Mouse (Mus musculus) cerebellum, postnatal 4 days (tissue): ENCODE measurements around the gene Theg.

Experiments
- DNase-seq, 2 experiments: peaks; one replicate each; pipeline ENCODE4 v3.0.0; 2022; ENCODE audit warnings: low spot score in 2 of 2, mixed read lengths in 1 of 2

The Theg gene

DNA sequence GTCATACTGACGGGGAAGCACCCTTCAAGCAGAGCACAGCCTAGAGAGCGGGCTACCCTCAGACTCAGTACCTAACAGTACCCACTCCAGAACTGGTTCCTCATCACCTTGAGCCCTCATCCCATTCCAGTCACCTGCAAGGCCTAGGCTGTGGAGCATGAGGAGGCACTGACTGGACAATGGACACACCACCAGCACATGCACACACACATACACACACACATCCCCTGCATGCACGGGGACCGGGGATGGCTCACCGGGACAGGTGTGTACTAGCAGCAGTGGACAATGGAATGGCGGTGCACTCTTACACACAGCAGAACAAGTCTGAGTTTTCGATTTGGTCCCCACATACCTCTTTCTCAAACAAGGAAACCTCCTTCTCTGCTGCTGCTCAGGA, 49.9 kb downstream of the Theg start:
- DNase-seq: peak in 1 of 2 experiments; percentile 10

GRCm38 (mm10) chr10:79536461-79537080, 50.6 kb downstream of the Theg start:
- DNase-seq: peak in 1 of 2 experiments; percentile 14

GRCm38 (mm10) chr10:79535431-79535830, 51.7 kb downstream of the Theg start:
- DNase-seq: peak in 1 of 2 experiments; percentile 11

DNA sequence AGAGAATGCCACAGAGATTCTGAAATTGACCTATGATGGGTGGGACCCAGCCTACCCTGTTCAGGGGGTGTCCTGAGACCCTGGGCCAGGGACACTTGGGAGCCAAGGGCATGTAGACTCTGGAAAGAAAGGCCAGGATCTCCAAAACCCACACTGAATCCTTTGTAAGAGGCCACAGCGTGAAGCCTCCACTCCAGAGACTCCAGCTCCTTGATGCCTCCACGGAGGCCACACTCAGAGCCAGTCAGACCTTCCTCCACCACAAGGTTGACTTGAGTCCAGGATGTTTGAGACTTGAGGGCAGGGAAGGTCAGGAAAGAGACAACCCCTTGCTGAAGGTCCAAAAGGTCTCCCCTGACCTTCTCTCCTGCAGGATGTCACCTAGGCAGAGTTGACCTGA, 52.7 kb downstream of the Theg start:
- peak in 1 of 2 experiments; percentile 0 for DNase-seq

- peak in 1 of 2 experiments; percentile 41 for DNase-seq
Observed at GRCm38 (mm10) chr10:79533126-79533911, 53.8 kb downstream of the Theg start, which contains the start of gene Plpp2. Gene Plpp2, minus strand, starts transcription at chr10:79533796.

- DNase-seq: peak in 1 of 2 experiments; percentile 1
Observed at GRCm38 (mm10) chr10:79532678-79533077, 54.5 kb downstream of the Theg start.

GRCm38 (mm10) chr10:79531593-79531992, 55.5 kb downstream of the Theg start:
- DNase-seq: peak in 1 of 2 experiments; percentile 1

GRCm38 (mm10) chr10:79530721-79531120, 56.4 kb downstream of the Theg start:
- no peak for DNase-seq

DNA sequence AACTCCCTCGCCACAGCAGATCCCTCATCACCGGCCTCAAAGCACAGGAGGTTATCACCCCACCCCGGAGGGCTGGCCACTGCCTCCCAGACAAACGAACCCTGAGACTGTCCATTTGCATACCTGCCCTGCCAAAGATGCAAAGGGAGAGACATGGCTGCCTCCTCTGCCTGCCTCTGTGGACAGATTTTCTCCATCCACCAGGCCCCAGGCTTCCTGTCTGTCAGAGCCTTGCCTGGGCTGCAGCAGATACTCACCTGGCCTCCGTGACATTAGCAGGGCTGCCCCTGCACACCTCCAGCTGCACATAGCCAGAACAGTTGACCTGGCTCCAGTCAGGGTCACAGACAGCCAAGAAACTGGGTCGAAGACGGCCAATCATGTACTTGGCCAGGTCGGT, 56.9 kb downstream of the Theg start:
- no peak for DNase-seq

GRCm38 (mm10) chr10:79528081-79528480, 59.0 kb downstream of the Theg start:
- DNase-seq: no peak

DNA sequence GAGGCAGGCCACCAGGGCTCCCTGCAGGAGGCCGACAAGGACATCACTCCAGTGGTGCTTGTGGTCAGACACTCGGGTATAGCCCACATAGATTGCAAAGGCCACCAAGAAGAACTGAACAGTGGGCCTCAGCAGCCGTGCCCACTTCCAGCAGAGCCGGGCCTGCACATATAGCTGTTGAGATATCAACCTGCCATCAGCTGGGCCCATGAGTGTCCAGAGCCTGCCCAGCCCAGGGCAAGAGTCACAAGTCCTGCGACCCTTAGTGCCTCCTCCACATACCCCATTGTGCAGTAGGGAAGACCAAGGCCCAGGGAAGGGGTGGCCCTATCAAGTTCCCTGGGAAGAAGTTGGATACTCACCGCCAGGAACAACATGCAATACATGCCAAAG, 59.7 kb downstream of the Theg start:
- no peak for DNase-seq

DNA sequence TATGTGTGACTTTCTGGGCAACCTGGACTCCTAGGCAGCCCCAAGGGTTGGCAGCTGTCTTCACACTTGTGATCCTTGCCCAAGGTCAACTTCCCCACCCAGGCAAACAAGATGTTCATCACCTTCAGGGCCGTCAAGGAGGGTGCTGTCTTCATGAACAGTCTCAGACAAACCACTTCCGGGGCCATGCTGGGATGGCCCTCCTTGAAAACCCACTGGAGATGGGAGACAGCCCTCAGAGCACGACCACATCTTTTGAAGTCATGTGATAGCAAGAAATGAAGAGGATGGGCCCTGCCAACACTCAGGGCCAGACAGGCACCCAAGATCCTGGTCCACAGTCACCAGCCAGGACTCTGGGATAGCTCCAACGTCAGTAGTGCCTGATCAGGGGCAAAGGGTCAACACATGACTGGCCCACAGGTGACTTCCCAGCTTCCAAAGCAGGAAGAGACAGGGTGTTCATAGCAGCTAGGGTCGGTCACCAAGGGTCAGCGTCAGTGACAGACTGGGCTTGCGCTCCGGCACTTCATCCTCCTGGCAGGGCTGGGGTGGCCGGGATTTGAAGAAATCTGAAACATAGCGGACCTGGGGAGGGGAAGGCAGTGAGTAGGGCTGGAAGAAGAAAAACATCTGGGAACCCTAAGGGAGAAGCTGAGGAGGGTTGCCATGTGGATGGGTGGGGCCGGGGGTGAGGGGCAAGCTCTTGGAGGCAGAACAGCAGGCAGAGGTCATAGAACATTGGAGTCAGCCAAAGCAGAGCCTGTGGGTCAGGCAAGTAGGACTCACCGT, 60.3 kb downstream of the Theg start:
- no peak for DNase-seq
